Mouse (Mus musculus) left cerebral cortex, postnatal 4 days (tissue): ENCODE measurements around the gene Masp2. TPM values are rescaled to one million over a fixed set of nuclear protein-coding genes. Genes with fewer than 3 reads are reported as not detected.
A peak's percentile ranks its signal among the peaks of the same experiment; 100 is the strongest.

ENCODE experiments used
- DNase-seq: peaks from one replicate; pipeline ENCODE4 v3.0.0-alpha.2; 2022
- intact Hi-C: fragments of 180-260 bp; cut with DNase I; formaldehyde crosslinking; loops from one replicate; pipeline ENCODE4 v1.15.1; 2025
- total RNA-seq, 2 experiments: library from RNA; stranded (reverse); gene quantifications; 2 replicates each; pipeline ENCODE4 v1.2.3; 2021

The Masp2 gene
- total RNA-seq, 2 experiments from 2014 or later: 2.1 to 2.3 TPM

GRCm38 (mm10) chr4:148633395-148634061 is 31.2 kb downstream of the Masp2 start:
- intact Hi-C loops: no loop called here
- no peak for DNase-seq

DNA sequence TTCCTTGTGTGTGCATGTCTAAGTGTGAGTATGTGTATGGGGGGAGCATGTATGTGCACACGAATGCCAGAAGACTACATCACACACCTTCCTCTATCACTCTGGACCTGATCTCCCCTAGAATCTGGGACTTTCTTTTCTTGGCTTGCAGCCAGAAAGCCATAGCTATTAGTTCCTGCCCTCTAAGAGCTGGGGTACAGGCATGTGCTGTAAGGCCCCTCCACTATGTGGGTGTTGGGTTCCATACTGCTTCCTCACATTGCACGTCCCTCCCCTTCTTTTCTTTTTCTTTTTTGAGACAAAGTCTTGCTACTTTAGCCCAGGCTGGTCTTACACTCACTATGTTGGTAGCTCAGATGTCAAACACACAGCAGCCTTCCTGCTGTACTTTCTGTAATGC is 33.0 kb downstream of the Masp2 start:
- intact Hi-C loops: no loop called here
- no peak for DNase-seq

DNA sequence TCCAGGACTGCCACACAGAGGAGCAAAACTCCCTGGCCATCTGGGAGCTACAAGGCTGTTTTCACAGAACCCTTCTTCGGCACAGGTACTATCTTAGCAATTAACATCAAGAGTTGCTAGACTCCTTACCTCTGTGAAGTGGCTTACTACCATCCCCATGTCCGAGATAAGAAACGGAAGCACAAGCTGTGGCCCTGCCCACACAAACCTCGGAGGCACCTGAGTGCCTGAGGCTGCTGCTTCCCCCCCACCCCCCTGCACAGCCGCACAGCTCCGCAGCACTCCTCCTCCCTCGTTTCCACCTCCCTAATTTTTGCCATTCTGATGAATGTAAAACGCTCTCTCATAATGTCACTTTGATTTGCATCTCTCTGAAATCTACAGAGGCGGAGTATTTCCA is 35.9 kb downstream of the Masp2 start:
- intact Hi-C loops: no loop called here
- no peak for DNase-seq

GRCm38 (mm10) chr4:148639455-148639854 is 37.1 kb downstream of the Masp2 start:
- DNase-seq: no peak
- intact Hi-C loops: no loop called here

DNA sequence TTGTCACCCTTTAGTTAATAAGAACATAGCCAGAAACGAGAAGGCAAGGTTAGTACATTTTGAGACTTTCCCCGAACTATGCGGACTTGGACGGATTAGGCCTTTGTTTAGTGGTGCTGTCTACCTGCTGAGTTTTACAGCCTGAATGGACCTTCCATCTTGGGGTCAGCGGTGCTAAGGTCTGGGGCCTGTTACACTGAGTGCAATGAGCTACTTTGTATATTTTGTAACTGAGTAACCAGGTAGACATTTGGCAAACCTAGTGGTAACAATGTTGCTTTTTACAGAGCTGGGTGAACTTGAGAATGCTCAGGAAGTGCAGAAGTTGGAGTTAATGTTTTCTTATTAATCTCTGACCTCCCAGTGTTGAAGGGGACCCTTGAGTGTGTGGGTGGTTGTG is 38.8 kb downstream of the Masp2 start:
- intact Hi-C loops: no loop called here
- DNase-seq: no peak

- intact Hi-C loops: no loop called here
- DNase-seq: peak; percentile 20
Measured at GRCm38 (mm10) chr4:148643291-148644156, 41.2 kb downstream of the Masp2 start, which contains the start of gene Gm572. TSS of gene Gm572 (plus strand) at chr4:148643317.

- DNase-seq: peak; percentile 69
- intact Hi-C loops: no loop called here
Measured at GRCm38 (mm10) chr4:148644157-148644511, 41.8 kb downstream of the Masp2 start.

GRCm38 (mm10) chr4:148644926-148645325 is 42.6 kb downstream of the Masp2 start:
- intact Hi-C loops: no loop called here
- no peak for DNase-seq

GRCm38 (mm10) chr4:148646616-148647015 is 44.3 kb downstream of the Masp2 start:
- DNase-seq: peak; percentile 59
- intact Hi-C loops: no loop called here

GRCm38 (mm10) chr4:148649309-148649708 is 47.0 kb downstream of the Masp2 start:
- intact Hi-C loops: no loop called here
- no peak for DNase-seq

GRCm38 (mm10) chr4:148651045-148651444 is 48.7 kb downstream of the Masp2 start:
- peak; percentile 75 for DNase-seq
- intact Hi-C loops: no loop called here

GRCm38 (mm10) chr4:148654701-148655398 is 52.5 kb downstream of the Masp2 start:
- peak; percentile 38 for DNase-seq
- intact Hi-C loops: no loop called here

GRCm38 (mm10) chr4:148656691-148657258 is 54.4 kb downstream of the Masp2 start:
- no peak for DNase-seq
- intact Hi-C loops: no loop called here

DNA sequence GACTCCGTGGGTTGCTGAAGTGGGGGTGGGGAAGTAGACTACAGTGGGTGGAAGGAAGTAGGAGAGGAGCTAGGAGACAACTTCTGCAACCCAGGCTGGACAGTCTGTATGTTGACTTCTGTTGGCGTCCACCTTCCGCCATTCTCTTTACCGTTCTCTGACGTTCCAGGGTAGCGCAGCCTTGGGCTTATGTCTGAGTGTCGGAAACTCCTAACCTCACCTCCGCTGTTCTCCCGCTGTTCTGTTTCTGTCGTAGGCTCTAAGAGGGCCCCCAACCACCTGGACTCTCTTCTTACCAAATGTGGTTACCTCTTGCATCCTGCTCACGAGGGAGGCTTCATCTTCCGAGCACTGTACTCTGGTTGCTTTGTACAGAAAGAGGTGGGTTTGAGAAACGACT is 55.4 kb downstream of the Masp2 start:
- intact Hi-C loops: no loop called here
- DNase-seq: no peak

DNA sequence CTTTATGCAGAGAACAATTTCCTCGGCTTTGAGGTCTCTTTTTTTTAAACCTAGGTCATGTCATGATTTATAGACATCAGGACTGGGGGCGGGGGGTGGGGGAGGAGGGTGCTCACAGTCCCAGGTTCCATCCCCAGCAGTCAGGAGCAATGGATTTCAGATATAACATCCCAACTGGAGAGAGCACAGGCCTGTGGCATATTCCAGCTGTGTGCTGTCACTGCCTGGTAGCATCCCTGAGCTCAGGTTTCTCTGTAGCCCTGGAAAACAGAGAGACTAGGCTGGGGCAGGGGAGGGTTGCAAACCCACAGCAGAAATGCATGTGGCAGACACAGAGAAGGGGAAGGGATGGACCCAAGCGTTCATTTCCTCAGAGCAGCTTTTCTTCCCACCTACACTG is 57.8 kb downstream of the Masp2 start:
- DNase-seq: no peak
- intact Hi-C loops: no loop called here

DNA sequence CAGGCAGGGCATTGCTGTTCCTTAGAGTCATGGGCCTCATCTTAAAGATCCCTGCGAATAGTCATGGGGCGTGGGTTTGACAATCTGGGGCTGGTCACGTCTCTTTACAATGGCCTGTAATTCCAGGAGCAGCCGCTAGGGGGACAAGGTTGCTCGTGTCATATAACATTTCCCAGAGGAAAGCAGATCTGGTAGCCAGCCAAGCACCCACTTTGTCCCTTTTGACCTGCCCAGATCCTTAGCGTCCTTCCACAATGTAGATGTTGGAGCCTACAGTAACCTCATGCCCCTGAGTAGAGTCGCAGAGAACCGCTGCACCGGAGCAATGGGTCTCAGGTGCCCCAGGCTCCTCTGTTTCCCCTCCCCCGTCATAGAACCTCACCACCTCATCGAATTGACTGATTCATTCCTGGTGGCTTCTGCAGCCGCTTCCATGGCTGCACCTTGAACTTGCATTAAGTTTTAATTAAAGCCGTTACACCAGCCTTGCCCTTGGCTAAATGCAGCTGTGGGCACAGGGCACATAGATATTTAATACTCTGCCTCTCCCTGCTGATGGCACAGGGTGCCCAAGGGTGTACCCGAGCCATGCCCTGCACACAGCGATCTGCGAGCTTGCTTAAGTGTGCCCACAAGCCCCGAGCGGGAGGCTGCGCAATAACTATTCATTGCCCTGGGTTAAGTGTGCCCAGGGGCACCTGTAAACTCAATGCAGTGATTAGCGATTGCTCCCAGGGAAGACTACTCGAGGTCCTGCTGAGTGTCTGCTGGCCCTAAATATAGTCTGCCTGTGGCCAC is 60.0 kb downstream of the Masp2 start:
- peak; percentile 78 for DNase-seq
- intact Hi-C loops: no loop called here

- intact Hi-C loops: no loop called here
- no peak for DNase-seq
Measured at GRCm38 (mm10) chr4:148663326-148663725, 61.0 kb downstream of the Masp2 start.

DNA sequence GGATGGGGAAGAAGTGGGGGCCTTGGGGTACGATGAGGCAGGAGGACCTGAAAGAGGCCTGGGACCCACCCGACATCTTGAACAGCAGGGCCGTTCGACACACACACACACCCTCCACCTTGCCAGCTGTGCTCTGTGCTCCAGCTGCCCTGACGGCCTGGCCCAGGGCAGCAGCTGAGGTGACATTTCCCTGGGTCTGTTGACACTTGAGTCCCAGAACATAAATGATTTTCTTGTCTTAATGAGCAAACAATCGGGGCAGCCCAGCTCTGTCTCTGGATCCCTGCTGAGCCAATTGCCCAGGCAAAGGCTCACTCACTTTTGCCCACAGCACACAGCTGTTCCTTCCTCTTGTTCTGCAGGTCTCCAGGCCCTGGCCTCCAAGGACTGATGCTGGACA is 61.7 kb downstream of the Masp2 start:
- DNase-seq: no peak

More for the DNA sequence above, 61.7 kb downstream of the Masp2 start:
- intact Hi-C loops: no loop called here
